Mouse (Mus musculus) forebrain, postnatal 0 days (tissue): ENCODE measurements at regions not wholly inside any gene's neighbourhood (a gene's known extent, or its start where the extent isn't known, plus 50 kb on each side); places are given as distances from the start of the nearest gene placed in this dataset.

Source experiments
- ATAC-seq: fragments of 200-750 bp; cut with Nextera tagmentation; 2 replicates; pipeline ENCODE4 v1.8.0; 2017; ENCODE audit warnings: mild to moderate bottlenecking, moderate library complexity
- DNase-seq: peaks from one replicate; pipeline ENCODE4 v3.0.0-alpha.2; 2015
- H3K27ac ChIP-seq: fragments of 300-500 bp; sonication (generic); 2 replicates; pipeline ENCODE4 v1.5.1; 2014; ENCODE audit warnings: low read depth, mild to moderate bottlenecking, antibody characterized with exemption, low read length, moderate library complexity, mixed read lengths
- H3K27me3 ChIP-seq: fragments of 300-500 bp; sonication (generic); 2 replicates; pipeline ENCODE4 v1.6.1; 2014; ENCODE audit warnings: mild to moderate bottlenecking, low read length, mixed read lengths; ENCODE audit not compliant: insufficient read depth
- H3K36me3 ChIP-seq: fragments of 300-500 bp; sonication (generic); 2 replicates; pipeline ENCODE4 v1.6.1; 2014; ENCODE audit warnings: mild to moderate bottlenecking, moderate library complexity; ENCODE audit not compliant: insufficient read depth
- H3K4me1 ChIP-seq: fragments of 300-500 bp; sonication (generic); 2 replicates; pipeline ENCODE4 v1.6.1; 2014; ENCODE audit warnings: antibody characterized with exemption; ENCODE audit not compliant: insufficient read depth
- H3K4me2 ChIP-seq: fragments of 300-500 bp; sonication (generic); 2 replicates; pipeline ENCODE4 v1.6.1; 2014; ENCODE audit warnings: low read depth, mild to moderate bottlenecking, moderate library complexity
- H3K4me3 ChIP-seq: fragments of 300-500 bp; sonication (generic); 2 replicates; pipeline ENCODE4 v1.5.1; 2014; ENCODE audit warnings: low read depth, low read length, mixed read lengths
- H3K9ac ChIP-seq: fragments of 300-500 bp; sonication (generic); 2 replicates; pipeline ENCODE4 v1.6.1; 2014; ENCODE audit warnings: mild to moderate bottlenecking
- H3K9me3 ChIP-seq: fragments of 300-500 bp; sonication (generic); 2 replicates; pipeline ENCODE4 v1.6.1; 2016; ENCODE audit warnings: low read length
- CTCF ChIP-seq: sonication (generic); IDR thresholded peaks from 2 replicates; pipeline ENCODE4 v1.5.1; 2016; ENCODE audit warnings: antibody characterized with exemption, control low read depth, low read depth
- WGBS: fragments of 180-500 bp; shearing (Covaris S2); extraction: QIAGEN DNeasy Blood & Tissue Kit; methylation state at CpG from one replicate; pipeline ENCODE4 v1.1.7; 2014; 5-methylcytosine and 5-hydroxymethylcytosine counted together

DNA sequence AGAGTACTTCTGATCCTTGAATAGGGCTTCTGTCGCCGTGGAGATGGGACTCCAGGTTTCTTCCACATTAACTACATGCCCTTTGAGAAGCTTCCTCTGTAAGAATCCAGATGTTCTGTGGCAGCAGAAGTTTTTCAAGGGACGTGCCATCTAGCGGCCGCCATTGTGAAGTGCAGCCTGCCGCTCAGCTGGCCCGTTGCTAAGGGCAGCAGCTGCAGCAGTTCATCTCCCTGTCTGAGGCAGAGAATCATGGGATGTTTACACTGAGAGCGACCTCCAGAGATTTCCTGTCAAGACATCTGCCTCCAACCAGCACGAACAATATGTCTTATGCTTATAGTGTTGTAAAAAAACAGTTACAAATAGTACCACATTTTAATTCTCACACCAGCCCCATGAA, 395.0 kb upstream of the Plxna2 start:
- DNase-seq, result peak; percentile 84
- WGBS, result 1% methylated on average over 9 of the region's 9 CpGs
- H3K36me3 ChIP-seq, result no peaks in the 10 kb centered on the region
- no peak overlapping the region for H3K4me2 ChIP-seq
- H3K9ac ChIP-seq, result no peak overlapping the region
- ATAC-seq, result peak; percentile 72
- no peaks in the 10 kb centered on the region for H3K27me3 ChIP-seq
- H3K4me1 ChIP-seq, result peaks cover 10% of the 10 kb centered on the region; the same call in 1 of the 2 replicates
- no peak overlapping the region for H3K27ac ChIP-seq
- TF ChIP-seq CTCF, result peak; percentile 85
- no peaks in the 10 kb centered on the region for H3K9me3 ChIP-seq
- no peak overlapping the region for H3K4me3 ChIP-seq

DNA sequence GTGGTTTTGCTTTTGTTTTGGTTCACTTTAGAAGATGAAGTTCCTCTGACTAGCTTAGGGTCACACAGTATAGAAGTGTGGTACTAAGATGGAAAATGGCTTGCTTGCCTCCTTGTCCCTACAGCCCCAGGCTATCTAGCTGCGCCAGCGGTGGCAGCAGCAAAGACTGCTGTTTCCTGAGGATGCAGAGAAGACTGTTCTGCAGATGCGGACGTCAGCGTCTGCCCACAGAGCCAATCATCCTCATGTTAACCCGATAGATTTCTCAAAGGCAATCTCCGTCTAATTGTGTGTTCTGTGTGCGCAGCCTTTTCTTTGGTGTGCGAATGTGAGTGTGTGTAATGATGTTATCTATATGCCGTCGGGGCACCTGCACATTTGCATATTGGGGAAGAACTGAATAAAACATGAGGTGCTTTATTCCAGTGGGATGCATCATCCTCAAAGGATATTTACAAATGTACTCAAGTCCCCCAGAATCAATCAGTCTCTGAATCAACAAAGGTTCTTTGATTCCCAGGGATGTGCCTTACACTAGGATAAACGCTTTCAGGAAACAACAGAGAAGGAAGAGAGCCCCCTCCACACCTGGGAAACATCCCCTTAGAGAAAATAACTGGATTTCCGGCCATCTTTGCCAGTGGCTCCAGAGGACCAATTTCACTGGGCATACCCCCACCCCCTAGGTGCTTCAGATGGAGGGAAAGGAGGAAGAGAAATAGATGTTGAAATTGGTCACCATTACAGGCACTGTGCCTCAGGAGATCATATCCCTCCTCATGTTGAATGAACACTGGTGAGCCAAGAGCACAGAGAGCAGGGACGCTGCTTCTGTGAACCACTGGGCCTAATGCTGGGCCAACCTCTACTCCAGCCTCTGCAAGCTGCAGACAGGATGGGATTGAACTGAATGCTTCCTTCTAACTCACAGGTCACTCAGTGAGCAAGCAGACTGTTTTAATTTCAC, 409.7 kb upstream of the Plxna2 start:
- H3K4me1 ChIP-seq, result no peaks in the 10 kb centered on the region
- WGBS, result 21% methylated on average over 14 of the region's 14 CpGs
- H3K27me3 ChIP-seq, result no peaks in the 10 kb centered on the region
- no peaks in the 10 kb centered on the region for H3K36me3 ChIP-seq
- no peaks in the 10 kb centered on the region for H3K9me3 ChIP-seq
- H3K4me3 ChIP-seq, result no peak overlapping the region
- ATAC-seq, result peak; percentile 83
- no peak overlapping the region for H3K4me2 ChIP-seq
- H3K9ac ChIP-seq, result no peak overlapping the region
- peak overlapping the region; percentile 45 for H3K27ac ChIP-seq
- peak; percentile 45 for DNase-seq
- no peak for TF ChIP-seq CTCF

DNA sequence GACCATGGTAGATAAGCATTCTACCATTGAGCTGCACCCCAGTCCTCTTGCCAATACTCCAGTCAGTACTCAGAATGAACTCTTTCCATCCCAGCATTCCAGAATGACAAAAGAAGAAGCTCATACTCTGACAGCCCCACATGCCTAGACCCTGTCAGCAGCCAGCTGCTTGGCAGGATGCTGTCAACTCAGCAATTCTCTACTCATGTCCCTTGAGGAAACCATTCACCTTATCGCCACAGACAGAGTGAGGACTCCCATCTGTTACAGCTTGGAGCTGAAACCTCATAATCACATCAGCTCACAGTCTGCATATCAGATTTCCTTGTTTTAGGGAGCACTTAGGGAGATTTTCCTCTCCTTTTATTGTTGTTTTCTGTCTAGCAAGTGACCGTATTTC, 420.5 kb upstream of the Plxna2 start:
- no peaks in the 10 kb centered on the region for H3K27me3 ChIP-seq
- 61% methylated on average over 2 of the region's 2 CpGs for WGBS
- H3K4me1 ChIP-seq, result no peaks in the 10 kb centered on the region
- DNase-seq (no peak), ATAC-seq (no peak)
- H3K4me2 ChIP-seq, result no peak overlapping the region
- no peaks in the 10 kb centered on the region for H3K36me3 ChIP-seq
- no peak overlapping the region for H3K27ac ChIP-seq
- H3K9me3 ChIP-seq, result no peaks in the 10 kb centered on the region
- no peak overlapping the region for H3K4me3 ChIP-seq
- no peak for TF ChIP-seq CTCF
- no peak overlapping the region for H3K9ac ChIP-seq

DNA sequence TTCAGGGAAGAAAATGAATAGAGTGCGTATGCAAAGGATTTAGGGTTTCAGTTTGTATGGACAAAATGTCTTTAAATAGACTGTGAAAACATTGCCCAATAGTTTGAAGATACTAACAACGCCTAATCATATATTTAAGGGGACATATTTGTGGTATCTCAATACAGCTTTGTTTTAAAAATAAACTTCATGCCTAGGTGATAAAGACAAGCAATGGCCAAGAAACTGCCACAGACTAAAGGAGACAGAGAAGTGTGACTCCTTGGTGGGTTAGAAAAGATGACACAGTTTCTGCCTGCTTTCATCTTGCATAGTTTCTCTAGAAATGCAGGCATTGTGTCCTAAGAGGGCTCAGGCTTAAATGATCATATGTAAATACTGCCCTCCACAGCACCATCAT, 435.7 kb upstream of the Plxna2 start:
- Histone ChIP-seq H3K36me3 (no peaks in the 10 kb centered on the region), H3K27me3 (no peaks in the 10 kb centered on the region), H3K9ac (no peak overlapping the region), H3K4me2 (no peak overlapping the region), H3K4me1 (no peaks in the 10 kb centered on the region), H3K27ac (no peak overlapping the region), H3K4me3 (no peak overlapping the region), H3K9me3 (no peaks in the 10 kb centered on the region)
- DNase-seq (no peak), ATAC-seq (no peak)
- TF ChIP-seq CTCF, result no peak
- 94% methylated on average over 2 of the region's 2 CpGs for WGBS

DNA sequence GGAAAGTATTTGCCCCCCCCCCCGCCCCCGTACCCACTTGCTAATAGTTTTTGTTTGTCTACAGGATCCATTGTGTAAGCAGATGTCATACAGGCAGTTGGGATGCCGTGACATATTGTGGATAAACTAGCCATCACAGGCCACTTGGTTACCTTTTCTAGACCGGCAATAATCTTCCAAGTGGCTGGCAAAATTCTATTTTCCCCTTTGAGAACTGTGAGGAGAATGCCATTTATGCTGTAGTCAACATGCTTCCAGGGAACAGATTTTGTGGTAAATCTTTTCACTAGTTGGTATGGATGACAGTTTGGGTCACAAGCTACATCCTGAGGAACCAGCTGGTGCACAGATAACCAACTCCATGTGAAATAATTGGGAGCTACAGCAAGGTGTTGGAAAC, 456.5 kb upstream of the Plxna2 start:
- Histone ChIP-seq H3K4me2 (no peak overlapping the region), H3K9ac (no peak overlapping the region), H3K4me3 (no peak overlapping the region), H3K9me3 (no peaks in the 10 kb centered on the region), H3K27ac (peak overlapping the region; percentile 76), H3K27me3 (no peaks in the 10 kb centered on the region), H3K36me3 (no peaks in the 10 kb centered on the region), H3K4me1 (0 out of 2 replicates have a peak, but pooled peaks cover 6% of the 10 kb centered on the region)
- TF ChIP-seq CTCF, result no peak
- 29% methylated on average over 4 of the region's 4 CpGs for WGBS
- ATAC-seq (peak; percentile 59), DNase-seq (peak; percentile 68)

DNA sequence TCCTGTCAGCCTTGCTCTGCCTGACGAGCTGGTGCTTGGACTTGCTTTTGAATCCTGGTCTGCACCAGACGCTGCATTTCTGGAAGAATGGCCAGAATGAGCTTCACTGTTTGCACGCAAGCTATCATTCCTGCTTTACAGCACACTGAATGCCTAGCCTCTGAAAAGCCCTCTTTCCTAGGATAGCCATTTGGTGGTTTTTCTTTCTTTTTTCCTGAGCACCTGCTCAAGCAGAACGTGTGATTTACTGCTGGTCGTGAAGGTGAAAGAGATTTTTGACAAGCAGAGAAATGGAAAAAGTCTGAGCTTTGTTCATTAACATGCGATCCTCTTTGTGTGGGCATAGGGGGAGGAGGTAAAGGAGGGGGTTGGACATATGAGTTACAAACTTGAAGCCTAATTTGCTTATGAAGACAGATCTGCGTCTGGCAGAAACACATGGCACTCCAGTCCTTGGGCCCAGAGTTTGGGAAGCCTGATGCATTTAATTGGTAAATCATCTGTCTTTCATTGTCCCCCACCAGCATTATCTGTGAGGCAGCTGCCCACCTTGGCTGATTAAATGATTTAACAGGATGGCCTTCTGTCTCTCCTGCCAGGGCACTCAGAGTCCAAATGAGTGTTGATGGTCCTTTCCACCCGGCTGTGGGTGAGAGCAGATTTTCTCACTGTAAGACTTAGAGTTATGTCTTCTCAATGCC, 457.1 kb upstream of the Plxna2 start:
- no peak for TF ChIP-seq CTCF
- Histone ChIP-seq H3K9me3 (no peaks in the 10 kb centered on the region), H3K27me3 (no peaks in the 10 kb centered on the region), H3K4me3 (no peak overlapping the region), H3K4me1 (0 out of 2 replicates have a peak, but pooled peaks cover 6% of the 10 kb centered on the region), H3K27ac (peak overlapping the region; percentile 76), H3K9ac (no peak overlapping the region), H3K4me2 (no peak overlapping the region), H3K36me3 (no peaks in the 10 kb centered on the region)
- WGBS, result 14% methylated on average over 8 of the region's 8 CpGs
- ATAC-seq (peak; percentile 87), DNase-seq (peak; percentile 87)

DNA sequence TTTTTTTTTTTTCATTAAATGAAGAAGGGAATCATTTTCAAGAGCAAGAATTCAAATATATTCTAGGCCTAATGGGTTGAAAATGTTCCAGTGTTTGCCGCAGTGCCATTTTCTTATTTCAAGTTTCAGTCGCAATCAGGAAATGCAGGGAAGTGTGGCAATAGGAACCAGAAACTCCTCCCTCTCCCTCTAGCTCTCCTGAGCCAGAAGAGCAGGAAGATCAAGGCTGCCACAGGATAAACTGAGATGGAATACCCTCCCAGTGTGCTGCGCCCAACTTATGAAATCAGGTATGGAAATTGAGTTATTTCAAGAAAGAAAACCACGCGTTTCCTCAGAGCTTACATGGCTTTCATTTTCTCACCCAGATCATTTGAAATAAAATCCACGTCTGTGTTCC, 460.8 kb upstream of the Plxna2 start:
- H3K4me2 ChIP-seq, result no peak overlapping the region
- no peak for DNase-seq
- WGBS, result 80% methylated on average over 6 of the region's 6 CpGs

More for the DNA sequence above, 460.8 kb upstream of the Plxna2 start:
- Histone ChIP-seq H3K9ac (no peak overlapping the region), H3K4me1 (0 out of 2 replicates have a peak, but pooled peaks cover 6% of the 10 kb centered on the region), H3K27ac (no peak overlapping the region), H3K9me3 (no peaks in the 10 kb centered on the region), H3K4me3 (no peak overlapping the region), H3K27me3 (no peaks in the 10 kb centered on the region), H3K36me3 (no peaks in the 10 kb centered on the region)
- no peak for TF ChIP-seq CTCF
- no peak for ATAC-seq
